Comparison of ENCODE assay signal across 8 mouse cellular contexts in genomic region chr8:70755661-70756475, GRCm38 (mm10). TPM values are rescaled to one million over a fixed set of nuclear protein-coding genes. Genes with fewer than 3 reads are reported as not detected.
DNase-seq lines count a peak whose midpoint lies in the region; ATAC-seq and TF ChIP-seq lines count a peak whose summit lies in the region.

No protein-coding gene starts in this region.

- no peaks in the 10 kb centered on the region for H3K27me3 ChIP-seq in lung, postnatal 0 days (replicated peaks; ENCODE audit: insufficient read depth, low read length)
- peaks cover 19% of the 10 kb centered on the region for H3K27me3 ChIP-seq in embryonic facial prominence, embryonic 10.5 days (replicated peaks; ENCODE audit: low read depth, poor library complexity, severe bottlenecking)
- peaks cover 5% of the 10 kb centered on the region; the same call in 1 of the 2 replicates for H3K27me3 ChIP-seq in heart, embryonic 12.5 days (replicated peaks)
- H3K27me3 ChIP-seq in midbrain, embryonic 10.5 days (ENCODE audit: low read depth, poor library complexity, severe bottlenecking): peaks cover 29% of the 10 kb centered on the region

- peak overlapping the region; percentile 57 for H3K9ac ChIP-seq in lung, postnatal 0 days (replicated peaks; ENCODE audit: low read depth)
- no peak overlapping the region for H3K9ac ChIP-seq in heart, embryonic 12.5 days

- no peaks in the 10 kb centered on the region for H3K9me3 ChIP-seq in lung, postnatal 0 days (ENCODE audit: low read length)
- no peaks in the 10 kb centered on the region for H3K9me3 ChIP-seq in embryonic facial prominence, embryonic 10.5 days
- H3K9me3 ChIP-seq in heart, embryonic 12.5 days (replicated peaks): no peaks in the 10 kb centered on the region
- no peaks in the 10 kb centered on the region for H3K9me3 ChIP-seq in midbrain, embryonic 10.5 days (replicated peaks)

- no peak for TF ChIP-seq POLR2A in lung, adult 2 months (IDR thresholded peaks at IDR 0.05; ENCODE audit: borderline replicate concordance, extremely low read depth, low read depth, low read length)

- peak overlapping the region; percentile 92 for H3K4me2 ChIP-seq in lung, postnatal 0 days (replicated peaks; ENCODE audit: low read depth, low read length)
- peak overlapping the region; percentile 99 for H3K4me2 ChIP-seq in heart, embryonic 12.5 days

- DNase-seq in lung, postnatal 0 days (ENCODE audit: low spot score): no peak
- no peak for DNase-seq in lung, adult 2 months
- DNase-seq in embryonic facial prominence, embryonic 10.5 days (ENCODE audit: low spot score): no peak
- DNase-seq in layer of hippocampus, adult 18-20 months (ENCODE audit: low spot score in 2 of 2): peak; percentile 9 to 22
- no peak for DNase-seq in midbrain, embryonic 10.5 days (ENCODE audit: low spot score)
- no peak for DNase-seq in retina, postnatal 1 day
- no peak for DNase-seq in thymus, postnatal 0 days (ENCODE audit: low spot score)

- 82% methylated on average over 24 of the region's 24 CpGs for WGBS in lung, postnatal 0 days
- 81% methylated on average over 24 of the region's 24 CpGs for WGBS in lung, adult 2 months
- 86% methylated on average over 24 of the region's 24 CpGs for WGBS in embryonic facial prominence, embryonic 10.5 days
- WGBS in heart, embryonic 12.5 days: 83% methylated on average over 24 of the region's 24 CpGs
- 87% methylated on average over 24 of the region's 24 CpGs for WGBS in midbrain, embryonic 10.5 days

- H3K4me3 ChIP-seq in lung, postnatal 0 days (ENCODE audit: low read depth, low read length): peak overlapping the region; percentile 70; the same call in 1 of the 2 replicates
- H3K4me3 ChIP-seq in lung, adult 2 months (replicated peaks; ENCODE audit: extremely low read depth, low read depth, low read length): no peak overlapping the region
- H3K4me3 ChIP-seq in embryonic facial prominence, embryonic 10.5 days: peak overlapping the region; percentile 83; the same call in 1 of the 2 replicates
- H3K4me3 ChIP-seq in heart, embryonic 12.5 days: peak overlapping the region; percentile 73; the same call in 1 of the 2 replicates
- H3K4me3 ChIP-seq in midbrain, embryonic 10.5 days: peak overlapping the region; percentile 78

- TF ChIP-seq EP300 in lung, postnatal 0 days (IDR thresholded peaks at IDR 0.05): no peak

- TF ChIP-seq CTCF in lung, postnatal 0 days (IDR thresholded peaks at IDR 0.05): no peak
- no peak for TF ChIP-seq CTCF in lung, adult 2 months (IDR thresholded peaks at IDR 0.05; ENCODE audit: insufficient read depth, low read length)

- H3K4me1 ChIP-seq in lung, postnatal 0 days (ENCODE audit: insufficient read depth, low read depth, low read length): peaks cover 22% of the 10 kb centered on the region; the same call in 1 of the 2 replicates
- H3K4me1 ChIP-seq in lung, adult 2 months (ENCODE audit: control insufficient read depth, insufficient read depth, low read length): peaks cover 21% of the 10 kb centered on the region
- peaks cover 62% of the 10 kb centered on the region for H3K4me1 ChIP-seq in embryonic facial prominence, embryonic 10.5 days
- H3K4me1 ChIP-seq in heart, embryonic 12.5 days (replicated peaks): peaks cover 47% of the 10 kb centered on the region
- H3K4me1 ChIP-seq in midbrain, embryonic 10.5 days: peaks cover 56% of the 10 kb centered on the region

- H3K36me3 ChIP-seq in lung, postnatal 0 days (ENCODE audit: insufficient read depth, low read length): peaks cover 8% of the 10 kb centered on the region; the same call in 1 of the 2 replicates
- H3K36me3 ChIP-seq in embryonic facial prominence, embryonic 10.5 days (replicated peaks): peaks cover 29% of the 10 kb centered on the region
- H3K36me3 ChIP-seq in heart, embryonic 12.5 days: peaks cover 29% of the 10 kb centered on the region
- H3K36me3 ChIP-seq in midbrain, embryonic 10.5 days: peaks cover 24% of the 10 kb centered on the region

- H3K27ac ChIP-seq in lung, postnatal 0 days (ENCODE audit: low read length): no peak overlapping the region
- no peak overlapping the region for H3K27ac ChIP-seq in embryonic facial prominence, embryonic 10.5 days (replicated peaks)
- H3K27ac ChIP-seq in heart, embryonic 12.5 days (ENCODE audit: poor library complexity, severe bottlenecking): no peak overlapping the region
- no peak overlapping the region for H3K27ac ChIP-seq in midbrain, embryonic 10.5 days (replicated peaks)

- no peak for ATAC-seq in lung, postnatal 0 days
- ATAC-seq in heart, embryonic 12.5 days (ENCODE audit: insufficient number of reproducible peaks, low FRiP score): no peak

RNA-seq across cellular contexts. Expression of gene Rab3a, which starts 1.4 kb away (rescaled TPM):
- 17.6 and 28.6 TPM in 2 replicates for polyA plus RNA-seq in lung, postnatal 0 days (2015; fragmentation: Nextera tagmentation; extraction: Ambion mirVana)
- polyA plus RNA-seq in lung, adult 2 months (2012; rRNA removed): 46.4 and 53.4 TPM in 2 replicates
- 13.6 and 16.2 TPM in 2 replicates for polyA plus RNA-seq in embryonic facial prominence, embryonic 10.5 days (2016; fragmentation: Nextera tagmentation; extraction: Ambion mirVana)
- 19.1 and 19.2 TPM in 2 replicates for polyA plus RNA-seq in heart, embryonic 12.5 days (2016; fragmentation: Nextera tagmentation; extraction: Ambion mirVana)
- total RNA-seq in layer of hippocampus, adult 18-20 months (2021): 100 to 1,000 TPM; 814 to 823 TPM
- polyA plus RNA-seq in midbrain, embryonic 10.5 days (2016; fragmentation: Nextera tagmentation; extraction: Ambion mirVana): 17.2 and 40.7 TPM in 2 replicates
- polyA plus RNA-seq in thymus, postnatal 0 days (2015; fragmentation: Nextera tagmentation; extraction: Ambion mirVana): 7.0 and 8.0 TPM in 2 replicates

RNA-seq across cellular contexts. Expression of gene Mpv17l2, which starts 4.9 kb away (rescaled TPM):
- 57.4 and 88.8 TPM in 2 replicates for polyA plus RNA-seq in lung, postnatal 0 days (2015; fragmentation: Nextera tagmentation; extraction: Ambion mirVana)
- 61.6 and 80.0 TPM in 2 replicates for polyA plus RNA-seq in lung, adult 2 months (2012; rRNA removed)
- polyA plus RNA-seq in embryonic facial prominence, embryonic 10.5 days (2016; fragmentation: Nextera tagmentation; extraction: Ambion mirVana): 28.2 and 34.5 TPM in 2 replicates
- 37.2 and 37.9 TPM in 2 replicates for polyA plus RNA-seq in heart, embryonic 12.5 days (2016; fragmentation: Nextera tagmentation; extraction: Ambion mirVana)
- 10 to 100 TPM; 34.5 to 41.1 TPM for total RNA-seq in layer of hippocampus, adult 18-20 months (2021)
- 31.7 and 34.6 TPM in 2 replicates for polyA plus RNA-seq in midbrain, embryonic 10.5 days (2016; fragmentation: Nextera tagmentation; extraction: Ambion mirVana)
- 54.3 and 54.4 TPM in 2 replicates for polyA plus RNA-seq in thymus, postnatal 0 days (2015; fragmentation: Nextera tagmentation; extraction: Ambion mirVana)

RNA-seq across cellular contexts. Expression of gene Pik3r2, which starts 20.6 kb away (rescaled TPM):
- polyA plus RNA-seq in lung, postnatal 0 days (2015; fragmentation: Nextera tagmentation; extraction: Ambion mirVana): 28.0 and 30.5 TPM in 2 replicates
- 112 and 119 TPM in 2 replicates for polyA plus RNA-seq in lung, adult 2 months (2012; rRNA removed)
- 79.2 and 79.8 TPM in 2 replicates for polyA plus RNA-seq in embryonic facial prominence, embryonic 10.5 days (2016; fragmentation: Nextera tagmentation; extraction: Ambion mirVana)
- polyA plus RNA-seq in heart, embryonic 12.5 days (2016; fragmentation: Nextera tagmentation; extraction: Ambion mirVana): 35.2 and 37.2 TPM in 2 replicates
- 100 to 1,000 TPM; 158 to 162 TPM for total RNA-seq in layer of hippocampus, adult 18-20 months (2021)
- polyA plus RNA-seq in midbrain, embryonic 10.5 days (2016; fragmentation: Nextera tagmentation; extraction: Ambion mirVana): 66.2 and 66.6 TPM in 2 replicates
- 35.1 and 38.6 TPM in 2 replicates for polyA plus RNA-seq in thymus, postnatal 0 days (2015; fragmentation: Nextera tagmentation; extraction: Ambion mirVana)

RNA-seq across cellular contexts. Expression of gene Pde4c, which starts 32.3 kb away (rescaled TPM):
- polyA plus RNA-seq in lung, postnatal 0 days (2015; fragmentation: Nextera tagmentation; extraction: Ambion mirVana): 0.93 and 2.0 TPM in 2 replicates
- 4.1 and 5.5 TPM in 2 replicates for polyA plus RNA-seq in lung, adult 2 months (2012; rRNA removed)
- polyA plus RNA-seq in embryonic facial prominence, embryonic 10.5 days (2016; fragmentation: Nextera tagmentation; extraction: Ambion mirVana): 0.20 and 0.69 TPM in 2 replicates
- polyA plus RNA-seq in heart, embryonic 12.5 days (2016; fragmentation: Nextera tagmentation; extraction: Ambion mirVana): 0.05 and 0.09 TPM in 2 replicates
- total RNA-seq in layer of hippocampus, adult 18-20 months (2021): 1 to 10 TPM; 1.0 to 1.3 TPM
- 0.72 and 0.78 TPM in 2 replicates for polyA plus RNA-seq in midbrain, embryonic 10.5 days (2016; fragmentation: Nextera tagmentation; extraction: Ambion mirVana)
- 0.28 and 0.35 TPM in 2 replicates for polyA plus RNA-seq in thymus, postnatal 0 days (2015; fragmentation: Nextera tagmentation; extraction: Ambion mirVana)

RNA-seq across cellular contexts. Expression of gene Gm3336, which starts 37.5 kb away (rescaled TPM):
- 0.50 and 0.54 TPM in 2 replicates for polyA plus RNA-seq in lung, postnatal 0 days (2015; fragmentation: Nextera tagmentation; extraction: Ambion mirVana)
- 0.43 and 1.2 TPM in 2 replicates for polyA plus RNA-seq in lung, adult 2 months (2012; rRNA removed)
- polyA plus RNA-seq in embryonic facial prominence, embryonic 10.5 days (2016; fragmentation: Nextera tagmentation; extraction: Ambion mirVana): not detected in 2 replicates
- not detected in 2 replicates for polyA plus RNA-seq in heart, embryonic 12.5 days (2016; fragmentation: Nextera tagmentation; extraction: Ambion mirVana)
- not detected for total RNA-seq in layer of hippocampus, adult 18-20 months (2021)
- not detected in 2 replicates for polyA plus RNA-seq in midbrain, embryonic 10.5 days (2016; fragmentation: Nextera tagmentation; extraction: Ambion mirVana)
- 0.29 and 0.32 TPM in 2 replicates for polyA plus RNA-seq in thymus, postnatal 0 days (2015; fragmentation: Nextera tagmentation; extraction: Ambion mirVana)

Comparison
In these comparisons a context has a peak if more than half of its experiments do, and no peak if none do; other contexts are left out.
1. DNase-seq: peak in layer of hippocampus, adult 18-20 months (2 of 2); none in lung, postnatal 0 days (single experiment), lung, adult 2 months (single experiment), embryonic facial prominence, embryonic 10.5 days (single experiment), midbrain, embryonic 10.5 days (single experiment), retina, postnatal 1 day (single experiment) and thymus, postnatal 0 days (single experiment).